Mouse (Mus musculus) kidney, adult 2 months (tissue): Measurements from ENCODE around the gene Eme2. TPM values are rescaled to one million over a fixed set of nuclear protein-coding genes. Genes with fewer than 3 reads are reported as not detected.

Experiments
- DNase-seq: peaks from one replicate; pipeline ENCODE4 v3.0.0; 2021
- H3K27ac ChIP-seq: fragments of 200-500 bp; 2 replicates; pipeline ENCODE4 v1.5.1; 2012; ENCODE audit warnings: low read depth, low read length, control low read depth, inconsistent platforms; ENCODE audit not compliant: insufficient read depth
- H3K27me3 ChIP-seq: fragments of 200-500 bp; replicated peaks from 2 replicates; pipeline ENCODE4 v1.6.1; 2012; ENCODE audit warnings: mild to moderate bottlenecking, moderate library complexity, low read length, inconsistent platforms; ENCODE audit not compliant: control insufficient read depth, insufficient read depth
- H3K36me3 ChIP-seq: fragments of 200-500 bp; 2 replicates; pipeline ENCODE4 v1.6.1; 2012; ENCODE audit warnings: mild to moderate bottlenecking, moderate library complexity, low read length, inconsistent platforms; ENCODE audit not compliant: control insufficient read depth, insufficient read depth
- H3K4me1 ChIP-seq: fragments of 200-500 bp; 2 replicates; pipeline ENCODE4 v1.6.1; 2011; ENCODE audit warnings: low read length; ENCODE audit not compliant: control insufficient read depth, insufficient read depth
- H3K4me3 ChIP-seq: fragments of 200-500 bp; 2 replicates; pipeline ENCODE4 v1.5.1; 2011; ENCODE audit warnings: mild to moderate bottlenecking, low read depth, low read length, control low read depth; ENCODE audit not compliant: insufficient read depth
- CTCF ChIP-seq: fragments of 200-500 bp; conservative IDR thresholded peaks from 2 replicates; pipeline ENCODE4 v1.5.1; 2011; ENCODE audit warnings: low read depth, mild to moderate bottlenecking, control low read depth, low read length, moderate library complexity, mixed read lengths; ENCODE audit not compliant: insufficient read depth, insufficient read length
- POLR2A ChIP-seq: fragments of 200-500 bp; IDR thresholded peaks from one replicate; pipeline ENCODE4 v1.6.1; 2011; ENCODE audit warnings: low read depth, low read length, control low read depth
- WGBS: fragments of 180-500 bp; shearing (Covaris S2); methylation state at CpG from one replicate; pipeline ENCODE4 v1.1.7; 2018; 5-methylcytosine and 5-hydroxymethylcytosine counted together
- polyA plus RNA-seq: library from polyadenylated mRNA; depleted of rRNA; stranded (reverse); fragments of >200 nt; gene quantifications from 2 replicates; pipeline ENCODE4 v1.2.3, GENCODE M21; 2012

Gene Eme2
- polyA plus RNA-seq, 1 experiment: 32.2 TPM

DNA sequence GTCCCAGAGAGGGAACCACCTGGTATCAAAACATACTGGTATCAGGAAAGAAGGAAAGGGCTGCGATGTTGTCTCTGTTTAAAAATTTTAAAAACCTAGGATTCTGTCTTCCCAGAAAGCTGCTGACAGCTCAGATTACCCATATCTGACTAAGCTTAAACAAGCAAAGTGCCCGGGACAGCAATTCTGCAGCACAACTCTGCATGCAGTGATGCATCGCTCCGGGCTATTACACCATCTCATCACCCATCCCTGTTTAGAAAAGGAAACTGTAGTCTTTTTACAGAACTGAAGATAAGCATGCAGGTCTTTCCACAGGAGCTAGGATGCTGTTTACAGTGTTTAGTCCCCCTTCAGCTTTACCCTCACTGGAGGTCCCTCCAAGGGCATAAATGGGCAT lies 40.0 kb upstream of the Eme2 start:
- Histone ChIP-seq H3K27me3 (no peaks in the 10 kb centered on the region), H3K4me3 (no peak overlapping the region), H3K36me3 (no peaks in the 10 kb centered on the region), H3K27ac (no peak overlapping the region), H3K4me1 (peaks cover 17% of the 10 kb centered on the region)
- DNase-seq: no peak
- 50% methylated on average over 4 of the region's 4 CpGs for WGBS
- TF ChIP-seq POLR2A: no peak
- no peak for TF ChIP-seq CTCF

DNA sequence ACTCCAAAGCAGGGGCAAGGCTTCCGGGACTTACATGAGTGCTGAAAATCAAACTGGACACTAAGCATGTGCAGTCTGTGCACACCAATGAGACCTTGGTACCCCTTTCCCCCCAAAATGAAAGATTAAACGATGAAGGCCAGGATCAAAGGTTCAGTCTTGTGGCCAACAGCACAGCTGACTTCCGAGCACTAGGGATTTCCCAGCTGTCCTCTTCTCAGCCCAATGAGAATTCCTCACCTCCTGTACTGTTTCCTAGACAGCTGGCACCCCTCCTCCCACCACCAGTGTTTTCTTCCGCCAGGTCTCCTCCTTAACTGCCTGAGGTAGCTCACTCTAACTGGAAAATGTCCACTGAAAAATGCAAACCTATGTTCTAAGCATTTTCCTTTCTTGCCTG lies 38.3 kb upstream of the Eme2 start:
- 51% methylated on average over 4 of the region's 4 CpGs for WGBS

DNA sequence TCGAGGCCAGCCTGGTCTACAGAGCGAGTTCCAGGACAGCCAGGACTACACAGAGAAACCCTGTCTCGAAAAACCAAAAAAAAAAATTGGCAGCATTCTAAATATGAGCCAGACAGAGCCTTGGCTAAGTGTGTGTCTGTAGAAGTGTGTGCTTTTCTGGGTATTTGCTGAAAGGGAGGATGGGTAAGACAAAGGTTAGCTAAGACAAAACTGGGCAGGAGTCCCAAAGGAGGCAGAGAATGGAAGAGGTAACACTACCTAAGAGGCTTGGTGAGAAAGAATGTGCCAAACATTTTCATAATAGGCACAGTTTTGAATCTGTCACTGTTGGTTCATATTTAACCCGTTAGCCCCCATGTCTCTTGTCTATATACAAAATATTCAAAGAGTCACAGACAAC lies 37.5 kb upstream of the Eme2 start:
- no peak overlapping the region for H3K27ac ChIP-seq
- TF ChIP-seq POLR2A (no peak), CTCF (no peak)
- peaks cover 17% of the 10 kb centered on the region for H3K4me1 ChIP-seq
- 71% methylated on average over 4 of the region's 4 CpGs for WGBS
- DNase-seq: peak; percentile 82
- peaks cover 2% of the 10 kb centered on the region for H3K36me3 ChIP-seq
- H3K27me3 ChIP-seq: no peaks in the 10 kb centered on the region
- no peak overlapping the region for H3K4me3 ChIP-seq

More for the DNA sequence above, 38.3 kb upstream of the Eme2 start:
- TF ChIP-seq POLR2A: no peak
- no peak for TF ChIP-seq CTCF
- no peak overlapping the region for H3K4me3 ChIP-seq
- H3K27ac ChIP-seq: no peak overlapping the region
- H3K4me1 ChIP-seq: peaks cover 17% of the 10 kb centered on the region
- no peaks in the 10 kb centered on the region for H3K36me3 ChIP-seq
- no peak for DNase-seq
- no peaks in the 10 kb centered on the region for H3K27me3 ChIP-seq

DNA sequence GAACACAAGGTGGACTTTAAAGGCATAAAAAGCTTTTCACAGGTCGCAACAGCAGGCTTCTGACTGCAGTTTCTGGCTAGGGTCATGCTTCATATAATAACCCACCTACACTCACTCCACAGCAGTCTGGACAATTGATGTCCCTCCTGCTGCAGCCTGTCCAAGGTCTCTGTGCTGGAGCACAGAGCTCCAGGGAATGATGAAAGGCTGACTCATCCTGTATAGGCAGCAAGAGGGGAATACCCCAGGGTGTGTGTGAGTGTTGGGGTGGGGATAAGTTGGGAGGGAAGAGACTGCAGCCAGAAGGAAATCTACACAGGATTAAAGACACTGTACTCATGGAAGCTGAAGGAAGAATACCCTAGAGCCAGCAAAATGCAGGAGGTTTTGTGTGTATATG lies 34.6 kb upstream of the Eme2 start:
- no peak overlapping the region for H3K27ac ChIP-seq
- H3K27me3 ChIP-seq: no peaks in the 10 kb centered on the region
- H3K36me3 ChIP-seq: peaks cover 3% of the 10 kb centered on the region
- peaks cover 8% of the 10 kb centered on the region; the same call in 1 of the 2 replicates for H3K4me1 ChIP-seq
- TF ChIP-seq CTCF (no peak), POLR2A (no peak)
- H3K4me3 ChIP-seq: no peak overlapping the region
- no peak for DNase-seq
- WGBS: 57% methylated on average over 1 of the region's 1 CpGs

DNA sequence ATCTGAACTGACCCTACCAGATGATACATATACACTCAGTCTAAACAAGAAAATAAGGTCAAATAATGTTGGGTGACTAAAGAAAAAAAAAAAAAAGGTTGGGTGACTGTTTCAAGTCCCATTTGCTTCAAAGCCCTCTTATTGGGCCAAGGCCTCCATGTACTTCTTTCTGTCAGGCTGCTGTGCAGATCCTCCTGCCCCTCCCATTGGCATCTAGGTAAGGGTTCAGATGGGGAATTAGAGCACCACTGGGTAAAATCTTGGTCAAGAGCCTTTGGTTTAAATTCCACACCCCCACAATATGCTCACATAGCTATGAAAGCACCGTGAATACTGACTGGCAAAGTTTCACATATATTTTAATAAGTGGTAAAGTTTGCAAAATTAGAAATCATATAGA lies 28.4 kb upstream of the Eme2 start:
- H3K27me3 ChIP-seq: no peaks in the 10 kb centered on the region
- no peaks in the 10 kb centered on the region for H3K4me1 ChIP-seq
- no peak for DNase-seq
- no peak overlapping the region for H3K4me3 ChIP-seq
- TF ChIP-seq CTCF (no peak), POLR2A (no peak)
- 89% methylated on average over 1 of the region's 1 CpGs for WGBS
- no peak overlapping the region for H3K27ac ChIP-seq
- H3K36me3 ChIP-seq: peaks cover 3% of the 10 kb centered on the region

DNA sequence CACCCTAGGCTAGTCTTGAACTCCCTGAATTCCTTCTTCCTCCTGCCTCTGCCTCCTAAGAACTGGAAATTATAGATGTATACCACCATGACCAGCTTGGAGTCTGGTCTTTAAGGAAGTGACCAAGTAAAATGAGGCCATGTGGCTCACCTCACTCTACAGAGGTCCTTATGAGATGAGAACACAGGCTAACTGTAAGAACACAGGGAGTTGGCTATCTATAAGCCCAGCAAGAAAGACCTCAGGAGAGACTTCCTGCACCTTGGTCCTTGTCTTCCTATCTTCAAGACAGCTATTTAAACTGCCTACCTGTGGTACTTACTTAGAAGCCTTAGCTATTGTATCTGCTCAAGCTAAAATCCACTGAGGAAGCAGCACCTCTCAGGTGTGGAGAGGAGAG lies 19.1 kb upstream of the Eme2 start:
- Histone ChIP-seq H3K27me3 (no peaks in the 10 kb centered on the region), H3K27ac (no peak overlapping the region), H3K36me3 (no peaks in the 10 kb centered on the region; the same call in none of the 2 replicates), H3K4me1 (no peaks in the 10 kb centered on the region), H3K4me3 (no peak overlapping the region)
- TF ChIP-seq CTCF (no peak), POLR2A (no peak)
- DNase-seq: no peak

DNA sequence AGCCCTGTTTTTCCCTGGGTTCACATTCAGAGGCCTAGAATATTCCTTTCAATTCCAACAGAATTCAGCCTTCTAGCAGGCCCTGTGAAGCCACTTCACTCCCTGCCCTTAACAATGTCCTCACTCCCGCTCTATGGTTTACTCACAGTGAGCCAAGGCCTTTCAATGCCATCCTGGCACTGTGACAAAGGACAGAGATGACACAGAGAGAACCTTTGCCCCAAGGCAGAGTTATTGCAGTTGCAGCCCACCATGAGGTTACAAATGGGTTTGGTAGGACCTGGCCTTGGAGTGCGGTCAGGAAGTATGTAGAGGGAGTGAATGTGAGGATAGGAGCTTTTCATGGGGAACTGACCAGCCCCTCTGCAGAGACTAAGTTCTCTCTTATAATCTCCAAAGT lies 12.7 kb upstream of the Eme2 start:
- Histone ChIP-seq H3K36me3 (peaks cover 2% of the 10 kb centered on the region), H3K27me3 (no peaks in the 10 kb centered on the region), H3K4me3 (no peak overlapping the region), H3K27ac (no peak overlapping the region), H3K4me1 (no peaks in the 10 kb centered on the region)
- TF ChIP-seq POLR2A (no peak), CTCF (no peak)
- 84% methylated on average over 2 of the region's 2 CpGs for WGBS
- no peak for DNase-seq

DNA sequence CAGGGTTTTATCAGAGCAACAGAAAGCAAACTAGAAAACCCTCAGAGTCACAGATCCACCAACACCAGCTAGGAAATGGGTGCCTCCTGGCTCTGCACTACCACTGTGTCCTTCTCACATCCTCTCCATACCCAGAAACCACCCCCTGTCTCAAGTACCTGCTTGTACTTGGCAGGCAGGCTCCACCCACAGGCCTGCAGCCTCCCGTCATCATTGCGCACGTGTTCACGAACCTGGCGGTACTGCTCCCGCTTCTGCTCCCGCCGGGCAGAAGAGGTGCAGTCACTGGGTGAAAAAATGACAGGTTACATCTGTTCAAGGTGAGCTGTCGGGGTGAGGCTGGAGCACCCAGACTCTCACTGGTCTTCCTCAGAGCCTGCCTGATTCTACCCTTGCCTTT lies 8.9 kb upstream of the Eme2 start:
- WGBS: 90% methylated on average over 9 of the region's 9 CpGs
- DNase-seq: no peak
- Histone ChIP-seq H3K4me3 (no peak overlapping the region), H3K27ac (no peak overlapping the region), H3K36me3 (peaks cover 4% of the 10 kb centered on the region), H3K27me3 (no peaks in the 10 kb centered on the region), H3K4me1 (no peaks in the 10 kb centered on the region)
- TF ChIP-seq POLR2A: no peak
- no peak for TF ChIP-seq CTCF
